Mouse (Mus musculus): ENCODE results near the gene Iqgap3. TPM values are rescaled to one million over a fixed set of nuclear protein-coding genes. Genes with fewer than 3 reads are reported as not detected.

Gene Iqgap3
- total RNA-seq, 1 experiment from 2014 or later, result 17.2 TPM

GRCm38 (mm10) chr3:88090616-88091015 is 8.8 kb downstream of the Iqgap3 start:
- ATAC-seq (replicated peaks; ENCODE audit: low read depth, poor library complexity, severe bottlenecking), result no peak

- ATAC-seq (replicated peaks; ENCODE audit: low read depth, poor library complexity, severe bottlenecking), result no peak
Observed at GRCm38 (mm10) chr3:88094126-88094525, 12.4 kb downstream of the Iqgap3 start.

DNA sequence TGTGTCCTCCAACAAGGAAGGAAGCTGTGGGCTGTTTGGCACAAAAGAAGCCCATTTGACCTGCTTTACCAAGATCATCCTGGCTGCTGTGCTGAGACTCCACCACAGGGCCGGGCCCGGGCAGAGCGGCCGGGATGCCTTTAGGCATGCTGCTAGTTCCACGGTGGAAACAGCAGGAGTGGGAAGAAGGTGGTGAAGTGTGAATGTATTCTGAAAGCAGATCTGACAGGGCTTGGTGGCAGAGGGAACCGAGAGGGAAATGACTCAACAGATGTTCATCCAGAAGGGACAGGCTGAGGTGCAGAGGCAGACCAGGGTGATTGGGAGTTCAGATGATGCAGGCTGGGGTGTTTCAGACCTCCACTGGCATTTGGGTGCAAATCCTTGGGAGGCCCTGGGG is 15.9 kb downstream of the Iqgap3 start:
- peak; percentile 48 for ATAC-seq (replicated peaks; ENCODE audit: low read depth, poor library complexity, severe bottlenecking)

GRCm38 (mm10) chr3:88100251-88100650 is 18.5 kb downstream of the Iqgap3 start:
- ATAC-seq (replicated peaks; ENCODE audit: low read depth, poor library complexity, severe bottlenecking), result peak; percentile 44

DNA sequence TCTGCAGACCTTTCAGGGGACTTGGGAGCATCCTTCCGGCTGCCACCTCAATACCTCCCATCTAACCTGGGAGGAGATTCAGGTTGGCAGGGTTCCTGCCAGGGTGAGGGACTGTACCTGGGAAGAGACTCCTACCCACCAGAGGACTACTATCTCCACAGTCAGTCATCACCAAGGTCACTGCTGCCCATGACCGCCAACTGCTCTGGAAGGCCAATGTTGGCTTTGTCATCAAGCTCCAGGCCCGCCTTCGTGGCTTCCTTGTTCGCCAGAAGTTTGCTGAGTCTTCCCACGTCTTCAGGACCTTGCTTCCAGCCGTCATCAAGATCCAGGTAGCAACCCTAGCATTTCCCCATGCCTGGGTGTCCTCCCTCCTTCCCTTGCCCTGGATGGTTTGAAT is 20.0 kb downstream of the Iqgap3 start:
- ATAC-seq (replicated peaks; ENCODE audit: low read depth, poor library complexity, severe bottlenecking), result no peak

DNA sequence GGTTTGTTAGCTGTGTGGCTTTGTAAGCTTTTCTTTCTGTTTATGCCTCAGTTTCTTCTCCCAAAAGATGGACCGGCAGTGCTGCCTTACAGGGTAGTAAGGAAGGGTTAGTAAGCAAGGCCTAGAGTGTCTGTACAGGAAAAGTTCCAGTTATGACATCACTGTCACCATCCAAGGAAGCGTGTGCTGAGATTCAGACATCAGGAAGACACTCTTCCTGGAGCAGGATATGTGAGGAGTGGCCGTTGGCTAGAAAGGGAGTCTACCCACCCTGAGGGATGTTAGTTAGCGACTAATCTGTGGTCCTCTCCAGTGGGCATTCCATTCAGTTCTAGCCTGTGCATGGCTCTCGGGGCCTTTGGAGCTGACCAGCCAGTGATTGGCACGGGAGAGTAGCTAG is 20.4 kb downstream of the Iqgap3 start:
- ATAC-seq (replicated peaks; ENCODE audit: low read depth, poor library complexity, severe bottlenecking), result no peak

DNA sequence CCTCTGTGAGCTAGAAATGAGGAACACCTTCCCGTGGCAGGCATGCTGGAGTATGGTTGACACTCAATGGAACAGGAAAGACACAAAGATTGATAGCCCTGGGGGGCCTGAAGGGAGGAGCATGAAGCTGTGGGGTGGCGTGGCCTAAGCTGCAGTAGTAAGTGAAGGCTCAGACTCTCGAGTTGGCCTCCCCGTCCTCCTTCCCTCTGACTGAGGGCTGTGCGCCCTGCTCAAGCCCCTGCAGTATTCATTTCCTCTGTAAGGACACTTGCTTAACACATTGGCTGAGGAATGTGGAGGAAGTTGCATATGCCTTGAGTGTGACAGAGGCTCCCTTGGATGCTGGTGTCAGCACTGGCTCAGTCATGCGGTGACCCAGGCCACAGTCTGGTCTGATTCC is 20.8 kb downstream of the Iqgap3 start:
- ATAC-seq (replicated peaks; ENCODE audit: low read depth, poor library complexity, severe bottlenecking), result peak; percentile 59

DNA sequence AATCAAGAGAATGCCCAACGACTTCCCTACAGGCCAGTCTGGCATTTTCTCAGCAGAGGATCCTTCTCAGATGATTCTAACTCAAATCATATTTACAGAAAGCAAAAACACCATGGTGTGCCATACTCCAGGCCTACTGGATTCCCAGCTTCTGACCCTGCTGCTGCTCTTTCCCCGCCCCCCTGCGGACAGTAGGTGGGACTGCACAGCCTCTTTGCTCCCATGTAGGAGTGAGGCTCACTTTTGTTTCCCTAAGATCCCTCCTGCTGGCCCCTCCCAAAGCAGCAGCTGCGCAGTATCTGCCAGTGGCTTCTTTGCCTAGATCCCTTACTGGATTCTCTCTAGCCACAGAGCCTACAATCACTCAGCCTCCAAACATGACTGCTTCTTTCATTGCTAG is 24.4 kb downstream of the Iqgap3 start:
- ATAC-seq (replicated peaks; ENCODE audit: low read depth, poor library complexity, severe bottlenecking), result no peak

DNA sequence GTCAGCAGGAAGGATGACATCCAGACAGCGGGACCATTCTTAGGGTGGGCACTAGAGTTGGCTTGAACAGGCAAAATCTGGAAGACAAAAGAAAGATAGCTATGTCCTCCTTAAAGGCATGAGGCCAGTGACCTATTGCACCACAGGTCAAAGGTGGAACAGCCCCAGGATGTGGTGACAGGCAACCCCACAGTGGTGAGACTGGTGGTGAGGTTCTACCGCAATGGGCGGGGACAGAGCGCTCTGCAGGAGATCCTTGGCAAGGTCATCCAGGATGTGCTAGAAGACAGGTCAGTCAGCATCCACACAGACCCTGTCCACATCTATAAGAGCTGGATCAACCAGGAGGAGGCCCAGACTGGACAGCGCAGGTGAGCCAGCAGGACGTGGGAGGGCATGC is 27.4 kb downstream of the Iqgap3 start:
- no peak for ATAC-seq (replicated peaks; ENCODE audit: low read depth, poor library complexity, severe bottlenecking)

- no peak for ATAC-seq (replicated peaks; ENCODE audit: low read depth, poor library complexity, severe bottlenecking)
Observed at GRCm38 (mm10) chr3:88114396-88114795, 32.6 kb downstream of the Iqgap3 start.

GRCm38 (mm10) chr3:88120117-88120651 is 38.4 kb downstream of the Iqgap3 start:
- ATAC-seq (replicated peaks; ENCODE audit: low read depth, poor library complexity, severe bottlenecking), result no peak

GRCm38 (mm10) chr3:88121164-88122131 is 39.7 kb downstream of the Iqgap3 start:
- ATAC-seq (replicated peaks; ENCODE audit: low read depth, poor library complexity, severe bottlenecking), result no peak

DNA sequence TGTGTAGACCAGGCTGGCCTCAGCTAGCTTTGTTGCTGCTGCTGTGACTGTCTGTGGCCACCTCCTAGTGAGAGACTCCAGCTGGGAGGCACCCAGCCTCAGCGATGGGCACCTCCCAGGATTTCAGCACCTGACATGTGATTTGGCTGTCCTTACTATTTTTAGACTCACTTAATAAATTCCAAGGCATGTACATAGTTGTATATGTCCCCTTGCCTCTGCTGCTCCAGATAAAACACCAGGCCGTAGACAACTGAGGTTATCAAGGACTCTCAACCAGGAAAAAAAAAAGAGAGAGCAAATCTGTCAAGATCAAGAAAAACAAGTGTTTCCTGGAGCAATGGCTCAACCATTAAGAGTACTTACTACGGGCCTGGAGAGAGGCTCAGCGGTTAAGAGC is 43.4 kb downstream of the Iqgap3 start:
- no peak for ATAC-seq (replicated peaks; ENCODE audit: low read depth, poor library complexity, severe bottlenecking)

GRCm38 (mm10) chr3:88126181-88126580 is 44.4 kb downstream of the Iqgap3 start:
- no peak for ATAC-seq (replicated peaks; ENCODE audit: low read depth, poor library complexity, severe bottlenecking)

GRCm38 (mm10) chr3:88127636-88128035 is 45.9 kb downstream of the Iqgap3 start:
- ATAC-seq (replicated peaks; ENCODE audit: low read depth, poor library complexity, severe bottlenecking), result no peak

DNA sequence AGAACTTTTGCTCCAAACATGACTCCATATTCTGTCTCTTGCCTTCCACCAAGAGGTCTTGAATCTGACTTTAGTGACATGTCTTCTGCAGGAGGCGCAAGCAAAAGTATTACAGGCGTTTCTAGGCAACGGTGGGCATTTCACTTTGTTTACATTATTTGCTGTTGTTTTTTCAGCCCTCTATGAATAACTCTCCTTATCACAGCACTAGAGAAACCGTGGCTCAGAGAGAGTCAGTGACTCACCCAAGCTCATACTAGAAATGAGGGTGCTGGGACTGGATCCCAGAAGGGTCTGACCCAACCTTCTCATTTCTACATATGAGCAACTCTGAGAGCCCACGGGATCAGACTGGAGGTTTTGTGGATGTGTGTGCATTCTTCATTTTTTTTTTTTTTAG is 46.3 kb downstream of the Iqgap3 start:
- ATAC-seq (replicated peaks; ENCODE audit: low read depth, poor library complexity, severe bottlenecking), result no peak

GRCm38 (mm10) chr3:88129006-88129405 is 47.2 kb downstream of the Iqgap3 start:
- ATAC-seq (replicated peaks; ENCODE audit: low read depth, poor library complexity, severe bottlenecking), result no peak

- ATAC-seq (replicated peaks; ENCODE audit: low read depth, poor library complexity, severe bottlenecking), result no peak
Observed at GRCm38 (mm10) chr3:88131071-88131470, 49.3 kb downstream of the Iqgap3 start.

- no peak for ATAC-seq (replicated peaks; ENCODE audit: low read depth, poor library complexity, severe bottlenecking)
Observed at GRCm38 (mm10) chr3:88132492-88132891, 50.7 kb downstream of the Iqgap3 start.

DNA sequence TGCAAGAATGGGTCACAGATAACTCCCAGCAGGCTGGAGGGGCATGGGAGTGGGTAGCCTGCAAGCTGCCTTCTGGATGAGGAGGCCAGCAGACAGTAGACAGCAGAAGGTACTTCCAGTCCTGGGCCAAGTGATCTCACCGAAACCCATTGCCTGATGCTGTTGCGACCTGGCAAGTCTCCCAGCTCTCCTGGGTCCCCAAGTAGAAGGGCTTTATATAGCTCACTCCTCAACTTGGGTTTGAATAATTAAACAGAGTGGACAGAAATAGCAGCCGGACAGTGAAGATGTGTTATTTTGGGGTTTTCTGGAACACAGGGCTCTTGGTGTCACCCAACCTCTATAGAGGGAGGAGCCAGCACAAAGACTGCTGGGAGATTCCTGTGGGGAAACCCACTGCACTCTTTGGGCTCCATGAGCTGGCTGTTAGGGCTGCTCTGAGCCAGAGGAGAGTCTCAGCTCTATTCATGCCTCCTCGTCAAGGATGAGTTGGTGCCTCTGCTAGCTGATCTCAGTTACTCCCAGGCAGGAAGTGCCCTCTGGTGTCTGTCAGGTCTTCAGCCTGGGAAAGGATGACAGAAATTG is 51.5 kb downstream of the Iqgap3 start:
- ATAC-seq (replicated peaks; ENCODE audit: low read depth, poor library complexity, severe bottlenecking), result no peak

DNA sequence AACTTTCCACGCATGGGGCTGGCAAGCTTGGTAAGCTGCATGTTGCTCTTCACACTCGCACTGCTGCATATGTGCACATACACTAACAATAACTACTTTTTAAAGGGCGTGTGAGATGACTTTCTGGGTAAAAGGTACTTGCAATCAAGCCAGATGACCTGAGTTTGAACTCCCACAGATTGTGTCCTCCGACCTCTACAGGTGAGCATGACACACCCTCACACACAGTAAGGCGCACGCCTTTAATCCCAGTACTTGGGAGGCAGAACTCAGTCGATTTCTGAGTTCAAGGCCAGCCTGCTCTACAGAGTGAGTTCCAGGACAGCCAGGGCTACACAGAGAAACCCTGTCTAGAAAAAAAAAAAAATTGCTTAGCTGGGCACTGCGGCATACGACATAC is 54.6 kb downstream of the Iqgap3 start:
- ATAC-seq (replicated peaks; ENCODE audit: low read depth, poor library complexity, severe bottlenecking), result no peak

Data from common myeloid progenitor, adult 5-6 weeks (primary cell).